Mouse (Mus musculus) heart, postnatal 0 days (tissue): Measurements from ENCODE around the gene Gxylt1. TPM values are rescaled to one million over a fixed set of nuclear protein-coding genes. Genes with fewer than 3 reads are reported as not detected.

Source experiments
- ATAC-seq: fragments of 200-750 bp; cut with Nextera tagmentation; 2 replicates; pipeline ENCODE4 v1.8.0; 2017; ENCODE audit warnings: low read depth, moderate number of reproducible peaks, moderate library complexity; ENCODE audit not compliant: insufficient read depth
- DNase-seq: peaks from one replicate; pipeline ENCODE4 v3.0.0-alpha.2; 2016; ENCODE audit warnings: low spot score
- H3K27ac ChIP-seq: fragments of 300-500 bp; sonication (generic); 2 replicates; pipeline ENCODE4 v1.5.1; 2014; ENCODE audit warnings: low read depth, mild to moderate bottlenecking
- H3K27me3 ChIP-seq: fragments of 300-500 bp; sonication (generic); 2 replicates; pipeline ENCODE4 v1.6.1; 2014; ENCODE audit warnings: low read length, mixed read lengths; ENCODE audit not compliant: control insufficient read depth, insufficient read depth
- H3K36me3 ChIP-seq: fragments of 300-500 bp; sonication (generic); replicated peaks from 2 replicates; pipeline ENCODE4 v1.6.1; 2014; ENCODE audit warnings: low read length, mixed read lengths; ENCODE audit not compliant: control insufficient read depth, insufficient read depth
- H3K4me1 ChIP-seq: fragments of 300-500 bp; sonication (generic); 2 replicates; pipeline ENCODE4 v1.6.1; 2014; ENCODE audit warnings: antibody characterized with exemption; ENCODE audit not compliant: control insufficient read depth, insufficient read depth
- H3K4me2 ChIP-seq: fragments of 300-500 bp; sonication (generic); 2 replicates; pipeline ENCODE4 v1.6.1; 2014; ENCODE audit warnings: low read depth, mild to moderate bottlenecking, low read length, moderate library complexity
- H3K4me3 ChIP-seq: fragments of 300-500 bp; sonication (generic); 2 replicates; pipeline ENCODE4 v1.5.1; 2014; ENCODE audit warnings: low read depth, low read length
- H3K9ac ChIP-seq: fragments of 300-500 bp; sonication (generic); replicated peaks from 2 replicates; pipeline ENCODE4 v1.6.1; 2014; ENCODE audit warnings: low read depth, low read length, mixed read lengths
- H3K9me3 ChIP-seq: fragments of 300-500 bp; sonication (generic); replicated peaks from 2 replicates; pipeline ENCODE4 v1.6.1; 2016; ENCODE audit warnings: low read length; ENCODE audit not compliant: control insufficient read depth
- CTCF ChIP-seq: IDR thresholded peaks from 2 replicates; pipeline ENCODE4 v1.5.1; 2016; ENCODE audit warnings: antibody characterized with exemption, control low read depth, low read depth
- EP300 ChIP-seq: IDR thresholded peaks from 2 replicates; pipeline ENCODE4 v1.6.1; 2016; ENCODE audit warnings: antibody characterized with exemption, low read depth
- WGBS: fragments of 180-500 bp; shearing (Covaris S2); extraction: QIAGEN DNeasy Blood & Tissue Kit; methylation state at CpG from one replicate; pipeline ENCODE4 v1.1.7; 2014; 5-methylcytosine and 5-hydroxymethylcytosine counted together
- polyA plus RNA-seq: library from polyadenylated mRNA; unstranded; fragments of >200 nt; fragmentation: Nextera tagmentation; extraction: Ambion mirVana; gene quantifications from 2 replicates; pipeline ENCODE4 v1.2.1, GENCODE M21; 2015
- total RNA-seq: library from RNA; depleted of rRNA; stranded (reverse); fragments of >200 nt; gene quantifications from 2 replicates; pipeline ENCODE4 v1.2.3, GENCODE M21; 2014; ENCODE audit warnings: low replicate concordance

Gene Gxylt1
- total and polyA plus RNA-seq, 2 experiments from 2014 or later, result 3.3 to 9.3 TPM

- Histone ChIP-seq H3K4me1 (no peaks in the 10 kb centered on the region), H3K9me3 (no peaks in the 10 kb centered on the region), H3K27ac (no peak overlapping the region), H3K4me2 (no peak overlapping the region), H3K9ac (no peak overlapping the region), H3K4me3 (no peak overlapping the region), H3K27me3 (no peaks in the 10 kb centered on the region), H3K36me3 (peaks cover 17% of the 10 kb centered on the region)
- DNase-seq (no peak), ATAC-seq (no peak)
- 48% methylated on average over 5 of the region's 5 CpGs for WGBS
- TF ChIP-seq EP300 (no peak), CTCF (peak; percentile 57)
These were observed 12.2 kb downstream of the Gxylt1 start for GRCm38 (mm10) chr15:93262818-93263217.

GRCm38 (mm10) chr15:93262274-93262673, 12.7 kb downstream of the Gxylt1 start:
- Histone ChIP-seq H3K4me2 (no peak overlapping the region), H3K9me3 (no peaks in the 10 kb centered on the region), H3K27me3 (no peaks in the 10 kb centered on the region), H3K36me3 (peaks cover 22% of the 10 kb centered on the region), H3K4me1 (no peaks in the 10 kb centered on the region), H3K27ac (no peak overlapping the region), H3K9ac (no peak overlapping the region), H3K4me3 (no peak overlapping the region)
- ATAC-seq (no peak), DNase-seq (no peak)
- WGBS, result 88% methylated on average over 5 of the region's 5 CpGs
- TF ChIP-seq CTCF (no peak), EP300 (no peak)

- H3K4me2 ChIP-seq, result no peak overlapping the region
- no peaks in the 10 kb centered on the region for H3K27me3 ChIP-seq
- DNase-seq (no peak), ATAC-seq (no peak)
- H3K9me3 ChIP-seq, result no peaks in the 10 kb centered on the region
- WGBS, result 87% methylated on average over 8 of the region's 8 CpGs
- no peak overlapping the region for H3K9ac ChIP-seq
- peaks cover 34% of the 10 kb centered on the region for H3K36me3 ChIP-seq
- no peak for TF ChIP-seq CTCF
- no peak for TF ChIP-seq EP300
- H3K27ac ChIP-seq, result no peak overlapping the region
- no peak overlapping the region for H3K4me3 ChIP-seq
- H3K4me1 ChIP-seq, result no peaks in the 10 kb centered on the region
These were observed 15.0 kb downstream of the Gxylt1 start for GRCm38 (mm10) chr15:93259933-93260332.

GRCm38 (mm10) chr15:93255295-93255694, 19.7 kb downstream of the Gxylt1 start:
- ATAC-seq, result no peak
- no peaks in the 10 kb centered on the region for H3K4me1 ChIP-seq
- no peak overlapping the region for H3K4me3 ChIP-seq
- TF ChIP-seq EP300 (no peak), CTCF (no peak)
- H3K9me3 ChIP-seq, result no peaks in the 10 kb centered on the region
- H3K27me3 ChIP-seq, result no peaks in the 10 kb centered on the region
- H3K36me3 ChIP-seq, result peaks cover 43% of the 10 kb centered on the region
- no peak overlapping the region for H3K9ac ChIP-seq
- no peak overlapping the region for H3K27ac ChIP-seq
- H3K4me2 ChIP-seq, result no peak overlapping the region
- 59% methylated on average over 10 of the region's 10 CpGs for WGBS
- no peak for DNase-seq

GRCm38 (mm10) chr15:93253172-93253571, 21.8 kb downstream of the Gxylt1 start:
- peaks cover 49% of the 10 kb centered on the region for H3K36me3 ChIP-seq
- H3K4me1 ChIP-seq, result no peaks in the 10 kb centered on the region
- no peaks in the 10 kb centered on the region for H3K9me3 ChIP-seq
- H3K4me3 ChIP-seq, result no peak overlapping the region
- DNase-seq, result no peak
- ATAC-seq, result no peak
- H3K4me2 ChIP-seq, result no peak overlapping the region
- TF ChIP-seq EP300 (no peak), CTCF (no peak)
- H3K9ac ChIP-seq, result no peak overlapping the region
- 62% methylated on average over 8 of the region's 8 CpGs for WGBS
- no peaks in the 10 kb centered on the region for H3K27me3 ChIP-seq
- no peak overlapping the region for H3K27ac ChIP-seq

- DNase-seq (no peak), ATAC-seq (0 out of 2 replicates have a peak, but pooled peaks have one; percentile 8)
- Histone ChIP-seq H3K36me3 (peaks cover 50% of the 10 kb centered on the region), H3K4me3 (no peak overlapping the region), H3K27me3 (no peaks in the 10 kb centered on the region), H3K9ac (no peak overlapping the region), H3K4me2 (no peak overlapping the region), H3K9me3 (no peaks in the 10 kb centered on the region), H3K27ac (peak overlapping the region; percentile 57; the same call in 1 of the 2 replicates), H3K4me1 (no peaks in the 10 kb centered on the region)
- 69% methylated on average over 6 of the region's 6 CpGs for WGBS
- TF ChIP-seq EP300 (no peak), CTCF (no peak)
These were observed 22.6 kb downstream of the Gxylt1 start for GRCm38 (mm10) chr15:93252396-93252795.
